Mouse (Mus musculus) forebrain, embryonic 12.5 days (tissue): ENCODE measurements around the gene Ccl25. TPM values are rescaled to one million over a fixed set of nuclear protein-coding genes. Genes with fewer than 3 reads are reported as not detected.
"Not testable (repeated sequence)": the region's sequence is repeated elsewhere in the genome, so short reads cannot be mapped to it uniquely, and the experiment has no call there.

Source experiments
- ATAC-seq: fragments of 200-750 bp; cut with Nextera tagmentation; 2 replicates; pipeline ENCODE4 v1.8.0; 2017; ENCODE audit warnings: moderate TSS enrichment; ENCODE audit not compliant: low FRiP score
- H3K27ac ChIP-seq: fragments of 300-500 bp; sonication (generic); 2 replicates; pipeline ENCODE4 v1.5.1; 2016; ENCODE audit warnings: mild to moderate bottlenecking
- H3K27me3 ChIP-seq: fragments of 300-500 bp; sonication (generic); 2 replicates; pipeline ENCODE4 v1.6.1; 2016; ENCODE audit warnings: mild to moderate bottlenecking
- H3K36me3 ChIP-seq: fragments of 300-500 bp; sonication (generic); replicated peaks from 2 replicates; pipeline ENCODE4 v1.6.1; 2016; ENCODE audit warnings: mild to moderate bottlenecking
- H3K4me1 ChIP-seq: fragments of 300-500 bp; sonication (generic); 2 replicates; pipeline ENCODE4 v1.6.1; 2016
- H3K4me2 ChIP-seq: fragments of 300-500 bp; sonication (generic); 2 replicates; pipeline ENCODE4 v1.6.1; 2016; ENCODE audit warnings: mild to moderate bottlenecking, moderate library complexity
- H3K4me3 ChIP-seq: fragments of 300-500 bp; sonication (generic); replicated peaks from 2 replicates; pipeline ENCODE4 v1.5.1; 2016; ENCODE audit warnings: mild to moderate bottlenecking
- H3K9ac ChIP-seq: fragments of 300-500 bp; sonication (generic); 2 replicates; pipeline ENCODE4 v1.6.1; 2016; ENCODE audit warnings: mild to moderate bottlenecking
- H3K9me3 ChIP-seq: fragments of 300-500 bp; sonication (generic); 2 replicates; pipeline ENCODE4 v1.6.1; 2016
- WGBS: fragments of 180-500 bp; shearing (Covaris S2); methylation state at CpG from one replicate; pipeline ENCODE4 v1.1.7; 2016; 5-methylcytosine and 5-hydroxymethylcytosine counted together
- polyA plus RNA-seq: library from polyadenylated mRNA; unstranded; fragments of >200 nt; fragmentation: Nextera tagmentation; extraction: Ambion mirVana; gene quantifications from 2 replicates; pipeline ENCODE4 v1.2.1, GENCODE M21; 2016

Ccl25 gene
- polyA plus RNA-seq, 1 experiment from 2014 or later: 24.1 TPM

DNA sequence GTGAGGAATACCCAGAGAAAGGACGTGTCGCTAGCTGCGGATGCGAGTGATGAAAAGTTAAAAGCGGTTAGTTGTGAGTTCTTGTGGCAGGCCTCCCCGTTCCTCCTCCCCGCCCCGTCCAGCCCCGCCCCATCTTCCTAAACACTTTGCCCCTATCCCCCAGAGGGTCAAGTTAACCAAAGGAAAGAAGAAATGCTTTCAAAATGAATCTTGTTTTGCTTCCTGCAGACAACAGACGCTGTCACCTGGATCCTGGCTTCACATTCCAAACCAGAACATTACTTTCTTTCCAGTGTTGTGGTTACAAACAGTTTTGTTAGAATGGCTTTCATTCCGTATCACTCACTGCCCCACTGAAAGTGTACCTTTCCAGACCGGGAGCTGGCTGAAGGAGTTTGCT lies 23.3 kb downstream of the Ccl25 start:
- no peaks in the 10 kb centered on the region for H3K9me3 ChIP-seq
- H3K4me1 ChIP-seq: no peaks in the 10 kb centered on the region
- no peak overlapping the region for H3K27ac ChIP-seq
- H3K4me2 ChIP-seq: no peak overlapping the region
- no peak overlapping the region for H3K4me3 ChIP-seq
- no peaks in the 10 kb centered on the region for H3K27me3 ChIP-seq
- H3K36me3 ChIP-seq: no peaks in the 10 kb centered on the region
- no peak for ATAC-seq
- WGBS: 45% methylated on average over 12 of the region's 12 CpGs
- H3K9ac ChIP-seq: no peak overlapping the region

- Histone ChIP-seq H3K27ac (no peak overlapping the region), H3K4me1 (no peaks in the 10 kb centered on the region), H3K27me3 (no peaks in the 10 kb centered on the region), H3K36me3 (no peaks in the 10 kb centered on the region), H3K9ac (no peak overlapping the region), H3K4me2 (no peak overlapping the region), H3K4me3 (no peak overlapping the region), H3K9me3 (no peaks in the 10 kb centered on the region)
- ATAC-seq: no peak
- 74% methylated on average over 1 of the region's 1 CpGs for WGBS
Measured at GRCm38 (mm10) chr8:4349335-4349734, 24.3 kb downstream of the Ccl25 start.

DNA sequence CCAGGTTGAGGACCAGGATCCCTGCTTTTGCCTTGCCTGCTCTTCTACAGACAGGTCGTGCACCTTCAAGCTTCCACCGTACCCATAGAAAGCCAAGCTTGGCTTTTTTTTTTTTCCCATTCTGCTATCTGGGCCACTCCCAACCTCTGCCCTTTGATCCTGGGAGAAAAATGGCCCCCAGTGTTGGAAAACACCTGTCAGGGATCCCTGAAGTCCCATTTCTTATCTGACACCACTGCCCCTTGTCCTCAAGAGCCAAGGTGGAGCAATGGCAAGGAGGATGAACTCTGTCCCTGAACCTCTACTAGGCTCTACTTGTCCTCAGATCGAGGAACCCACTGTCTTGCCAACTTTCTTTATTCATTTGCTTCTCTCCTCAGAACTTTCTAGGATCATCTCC lies 25.6 kb downstream of the Ccl25 start:
- H3K4me2 ChIP-seq: no peak overlapping the region
- ATAC-seq: no peak

DNA sequence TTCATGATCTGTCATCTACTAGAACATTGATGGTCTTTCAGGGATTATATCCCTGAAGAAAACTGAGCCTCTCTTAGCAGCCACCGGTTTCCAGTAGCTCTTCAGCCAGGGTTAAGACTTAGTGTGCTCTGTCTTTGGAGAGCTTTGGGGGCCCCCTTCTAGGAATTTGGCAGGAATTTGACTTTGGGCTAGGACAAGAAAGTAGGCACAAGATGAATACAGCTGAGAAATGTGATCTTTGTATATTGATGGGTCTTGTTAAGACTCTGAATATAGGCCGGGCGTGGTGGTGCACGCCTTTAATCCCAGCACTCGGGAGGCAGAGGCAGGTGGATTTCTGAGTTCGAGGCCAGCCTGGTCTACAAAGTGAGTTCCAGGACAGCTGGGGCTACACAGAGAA lies 27.6 kb downstream of the Ccl25 start:
- 93% methylated on average over 6 of the region's 6 CpGs for WGBS

More for the DNA sequence above, 25.6 kb downstream of the Ccl25 start:
- no peak overlapping the region for H3K27ac ChIP-seq
- no peaks in the 10 kb centered on the region for H3K36me3 ChIP-seq
- 87% methylated on average over 3 of the region's 3 CpGs for WGBS
- H3K4me1 ChIP-seq: no peaks in the 10 kb centered on the region
- no peaks in the 10 kb centered on the region for H3K9me3 ChIP-seq
- H3K9ac ChIP-seq: no peak overlapping the region
- no peaks in the 10 kb centered on the region for H3K27me3 ChIP-seq
- H3K4me3 ChIP-seq: no peak overlapping the region

DNA sequence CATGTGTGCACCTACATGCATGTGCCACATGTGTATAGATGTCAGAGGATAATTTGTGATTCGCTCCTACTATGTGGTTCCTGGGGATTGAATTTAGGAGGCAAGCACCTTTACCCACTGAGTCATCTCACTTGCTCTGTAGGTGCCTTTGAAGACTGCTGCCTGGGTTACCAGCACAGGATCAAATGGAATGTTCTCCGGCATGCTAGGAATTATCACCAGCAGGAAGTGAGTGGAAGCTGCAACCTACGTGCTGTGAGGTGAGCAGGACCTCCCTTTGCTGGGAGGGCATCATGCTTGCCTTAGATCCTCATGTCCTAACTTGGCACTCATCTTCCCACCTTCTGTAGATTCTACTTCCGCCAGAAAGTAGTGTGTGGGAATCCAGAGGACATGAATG lies 28.7 kb downstream of the Ccl25 start:
- 91% methylated on average over 4 of the region's 4 CpGs for WGBS
- no peaks in the 10 kb centered on the region for H3K4me1 ChIP-seq
- H3K9me3 ChIP-seq: no peaks in the 10 kb centered on the region
- H3K27me3 ChIP-seq: no peaks in the 10 kb centered on the region
- H3K4me2 ChIP-seq: no peak overlapping the region
- no peak overlapping the region for H3K27ac ChIP-seq
- no peak overlapping the region for H3K4me3 ChIP-seq
- ATAC-seq: no peak
- no peak overlapping the region for H3K9ac ChIP-seq
- no peaks in the 10 kb centered on the region for H3K36me3 ChIP-seq

More for the DNA sequence above, 27.6 kb downstream of the Ccl25 start:
- ATAC-seq, H3K27ac ChIP-seq, H3K4me2 ChIP-seq, H3K9ac ChIP-seq, H3K27me3 ChIP-seq, H3K4me1 ChIP-seq, H3K36me3 ChIP-seq, H3K4me3 ChIP-seq, H3K9me3 ChIP-seq: not testable (repeated sequence)

- no peaks in the 10 kb centered on the region for H3K9me3 ChIP-seq
- 69% methylated on average over 1 of the region's 1 CpGs for WGBS
- no peaks in the 10 kb centered on the region for H3K4me1 ChIP-seq
- no peak for ATAC-seq
- no peak overlapping the region for H3K9ac ChIP-seq
- H3K27me3 ChIP-seq: no peaks in the 10 kb centered on the region
- H3K36me3 ChIP-seq: no peaks in the 10 kb centered on the region
- H3K4me3 ChIP-seq: no peak overlapping the region
- no peak overlapping the region for H3K27ac ChIP-seq
- no peak overlapping the region for H3K4me2 ChIP-seq
Measured at GRCm38 (mm10) chr8:4354516-4354915, 29.5 kb downstream of the Ccl25 start.

- WGBS: 93% methylated on average over 10 of the region's 10 CpGs
Measured at GRCm38 (mm10) chr8:4355455-4355854, 30.4 kb downstream of the Ccl25 start.

DNA sequence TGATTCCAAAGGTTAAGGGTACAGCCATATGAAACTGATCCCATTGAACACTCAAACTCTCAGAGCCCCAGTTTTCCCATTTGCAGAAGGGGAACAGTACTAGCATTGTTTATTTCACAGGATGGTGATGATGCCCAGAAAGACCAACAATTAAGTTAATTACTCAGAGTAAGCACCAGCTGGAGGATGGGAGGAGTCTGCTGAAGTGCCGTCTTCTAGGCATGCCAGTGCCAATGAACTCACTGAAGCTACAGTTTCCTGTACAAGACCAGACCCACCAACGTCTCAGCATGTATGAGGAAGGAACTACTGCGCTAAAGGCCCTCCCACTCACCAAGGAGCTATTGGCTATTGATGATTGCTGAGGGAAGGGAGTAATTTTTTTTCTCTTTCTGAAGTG lies 34.4 kb downstream of the Ccl25 start:
- peak; percentile 23; the same call in 1 of the 2 replicates for ATAC-seq
- no peaks in the 10 kb centered on the region for H3K9me3 ChIP-seq
- H3K4me3 ChIP-seq: no peak overlapping the region
- H3K27me3 ChIP-seq: no peaks in the 10 kb centered on the region
- H3K36me3 ChIP-seq: no peaks in the 10 kb centered on the region
- WGBS: 60% methylated on average over 3 of the region's 3 CpGs
- no peak overlapping the region for H3K9ac ChIP-seq
- H3K27ac ChIP-seq: no peak overlapping the region
- no peak overlapping the region for H3K4me2 ChIP-seq
- H3K4me1 ChIP-seq: no peaks in the 10 kb centered on the region

More at GRCm38 (mm10) chr8:4355455-4355854, 30.4 kb downstream of the Ccl25 start:
- no peaks in the 10 kb centered on the region for H3K9me3 ChIP-seq
- no peaks in the 10 kb centered on the region for H3K36me3 ChIP-seq
- H3K27me3 ChIP-seq: no peaks in the 10 kb centered on the region
- H3K4me1 ChIP-seq: no peaks in the 10 kb centered on the region
- no peak overlapping the region for H3K27ac ChIP-seq
- no peak overlapping the region for H3K4me2 ChIP-seq
- ATAC-seq: no peak
- no peak overlapping the region for H3K4me3 ChIP-seq
- no peak overlapping the region for H3K9ac ChIP-seq

GRCm38 (mm10) chr8:4360922-4361321 lies 35.9 kb downstream of the Ccl25 start:
- 90% methylated on average over 2 of the region's 2 CpGs for WGBS
- no peak overlapping the region for H3K9ac ChIP-seq

GRCm38 (mm10) chr8:4366189-4366588 lies 41.2 kb downstream of the Ccl25 start:
- WGBS: 93% methylated on average over 3 of the region's 3 CpGs
- no peak overlapping the region for H3K4me3 ChIP-seq
- no peak overlapping the region for H3K27ac ChIP-seq
- H3K9me3 ChIP-seq: no peaks in the 10 kb centered on the region
- H3K36me3 ChIP-seq: no peaks in the 10 kb centered on the region
- no peaks in the 10 kb centered on the region for H3K4me1 ChIP-seq
- no peak for ATAC-seq
- H3K27me3 ChIP-seq: no peaks in the 10 kb centered on the region
- no peak overlapping the region for H3K4me2 ChIP-seq
- H3K9ac ChIP-seq: no peak overlapping the region

More at GRCm38 (mm10) chr8:4360922-4361321, 35.9 kb downstream of the Ccl25 start:
- Histone ChIP-seq H3K9me3 (no peaks in the 10 kb centered on the region), H3K27ac (no peak overlapping the region), H3K27me3 (no peaks in the 10 kb centered on the region), H3K4me2 (no peak overlapping the region), H3K36me3 (no peaks in the 10 kb centered on the region), H3K4me3 (no peak overlapping the region), H3K4me1 (no peaks in the 10 kb centered on the region)
- no peak for ATAC-seq

DNA sequence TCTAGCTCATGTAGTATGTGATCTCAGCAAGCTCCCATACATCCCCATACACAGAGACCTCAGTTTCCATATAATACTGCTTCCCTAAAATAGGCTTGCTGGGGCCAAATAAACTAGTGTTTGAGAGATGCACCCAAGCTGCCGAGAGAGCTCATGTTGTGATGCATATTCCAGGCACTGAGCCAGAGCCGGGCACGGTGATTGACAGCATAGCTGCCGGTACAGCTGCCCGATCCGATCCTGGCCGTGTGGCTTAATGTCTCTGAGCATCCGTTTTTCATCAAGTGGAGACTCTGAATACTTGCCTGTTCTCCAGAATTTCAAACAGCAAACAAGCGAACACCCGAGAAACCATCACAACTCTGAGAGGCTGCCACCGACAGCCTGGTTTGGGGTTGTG lies 42.8 kb downstream of the Ccl25 start:
- Histone ChIP-seq H3K9ac (no peak overlapping the region), H3K9me3 (no peaks in the 10 kb centered on the region), H3K27me3 (no peaks in the 10 kb centered on the region), H3K27ac (no peak overlapping the region), H3K4me2 (no peak overlapping the region), H3K4me3 (no peak overlapping the region), H3K4me1 (no peaks in the 10 kb centered on the region), H3K36me3 (no peaks in the 10 kb centered on the region)
- ATAC-seq: no peak
- 80% methylated on average over 11 of the region's 11 CpGs for WGBS

DNA sequence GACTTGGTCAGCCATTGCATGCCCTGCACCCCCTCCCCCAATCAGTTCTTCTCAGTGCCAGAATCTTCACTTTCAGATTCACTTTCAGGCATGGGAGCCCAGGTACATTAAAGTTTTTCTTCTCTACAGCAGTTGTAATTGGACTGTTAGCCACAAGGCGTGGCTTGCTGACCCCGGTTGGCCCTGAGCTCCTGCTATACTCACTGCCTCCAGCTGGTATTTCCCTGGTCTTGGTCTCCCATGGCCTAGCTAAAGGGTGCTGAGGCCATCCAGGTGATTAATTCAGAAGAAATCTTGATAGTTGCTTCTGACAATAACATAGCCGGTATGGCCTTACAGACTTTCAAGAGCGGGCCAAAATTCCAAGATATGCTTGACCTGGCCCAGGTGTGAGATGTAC lies 43.5 kb downstream of the Ccl25 start:
- Histone ChIP-seq H3K27me3 (no peaks in the 10 kb centered on the region), H3K4me3 (no peak overlapping the region), H3K27ac (no peak overlapping the region), H3K9ac (no peak overlapping the region), H3K4me2 (no peak overlapping the region), H3K9me3 (no peaks in the 10 kb centered on the region), H3K36me3 (no peaks in the 10 kb centered on the region), H3K4me1 (no peaks in the 10 kb centered on the region)
- WGBS: 84% methylated on average over 4 of the region's 4 CpGs
- ATAC-seq: no peak

DNA sequence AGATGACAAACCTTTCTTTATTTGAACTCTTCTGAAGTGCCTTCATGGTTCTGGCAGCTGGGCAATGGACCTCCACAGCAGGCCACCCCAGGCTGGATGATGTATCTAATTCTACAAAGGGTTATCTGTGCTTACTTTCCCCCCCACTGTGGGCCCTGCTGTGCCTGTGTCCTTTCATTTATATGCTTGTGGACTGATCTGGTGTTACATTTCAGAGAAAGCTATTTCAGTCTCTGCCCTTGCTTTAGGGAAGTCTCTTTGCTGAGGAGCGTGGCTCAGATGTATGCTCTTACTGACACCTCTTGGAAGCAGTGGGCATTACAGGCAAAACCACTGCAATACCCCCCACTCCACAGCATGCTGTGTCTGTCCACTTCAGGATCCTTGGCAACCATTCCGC lies 45.1 kb downstream of the Ccl25 start:
- ATAC-seq: no peak
- 40% methylated on average over 2 of the region's 2 CpGs for WGBS
- Histone ChIP-seq H3K27ac (no peak overlapping the region), H3K4me1 (no peaks in the 10 kb centered on the region), H3K9ac (no peak overlapping the region), H3K36me3 (no peaks in the 10 kb centered on the region), H3K27me3 (no peaks in the 10 kb centered on the region), H3K4me2 (no peak overlapping the region), H3K4me3 (no peak overlapping the region), H3K9me3 (no peaks in the 10 kb centered on the region)

DNA sequence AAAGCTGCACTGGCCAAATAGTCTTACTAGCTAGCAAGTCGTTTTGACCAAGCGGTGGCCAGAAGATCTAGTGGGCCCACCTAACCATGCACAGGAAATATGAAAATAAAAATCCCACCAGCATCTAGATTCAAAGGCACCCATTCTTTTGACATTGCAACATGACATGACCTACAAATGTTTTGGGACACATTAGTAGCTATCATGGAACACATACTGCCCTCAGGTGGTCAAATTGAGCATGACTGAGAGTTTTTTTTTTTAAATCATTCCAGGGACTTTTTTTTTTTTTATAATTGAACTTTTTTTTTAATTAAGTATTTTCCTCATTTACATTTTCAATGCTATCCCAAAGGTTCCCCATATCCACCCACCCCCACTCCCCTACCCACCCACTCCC lies 47.6 kb downstream of the Ccl25 start:
- Histone ChIP-seq H3K27ac (no peak overlapping the region), H3K9me3 (no peaks in the 10 kb centered on the region), H3K9ac (no peak overlapping the region), H3K4me1 (no peaks in the 10 kb centered on the region), H3K4me2 (no peak overlapping the region), H3K36me3 (no peaks in the 10 kb centered on the region), H3K4me3 (no peak overlapping the region), H3K27me3 (no peaks in the 10 kb centered on the region)
- WGBS: 67% methylated on average over 2 of the region's 2 CpGs
- no peak for ATAC-seq
